Mouse (Mus musculus) brain, embryonic 14.5 days (tissue): ENCODE results near the gene Fcrlb. TPM values are rescaled to one million over a fixed set of nuclear protein-coding genes. Genes with fewer than 3 reads are reported as not detected.
"Not testable (repeated sequence)": the region's sequence is repeated elsewhere in the genome, so short reads cannot be mapped to it uniquely, and the experiment has no call there.

Experiments
- DNase-seq: peaks from one replicate; pipeline ENCODE4 v3.0.0-alpha.2; 2011; ENCODE audit warnings: low read depth
- CTCF ChIP-seq: fragments of 200-500 bp; IDR thresholded peaks from 2 replicates; pipeline ENCODE4 v1.5.1; 2012; ENCODE audit warnings: inconsistent platforms, mild to moderate bottlenecking, moderate library complexity, borderline replicate concordance; ENCODE audit not compliant: insufficient read depth, insufficient read length; ENCODE audit errors: extremely low read depth
- POLR2A ChIP-seq: fragments of 200-500 bp; IDR thresholded peaks from 2 replicates; pipeline ENCODE4 v1.6.1; 2012; ENCODE audit warnings: mild to moderate bottlenecking, inconsistent platforms, borderline replicate concordance; ENCODE audit not compliant: poor library complexity, insufficient read depth, insufficient read length, severe bottlenecking; ENCODE audit errors: extremely low read depth
- polyA plus RNA-seq: library from polyadenylated mRNA; depleted of rRNA; stranded (reverse); fragments of >200 nt; gene quantifications from 2 replicates; pipeline ENCODE4 v1.2.3, GENCODE M21; 2012; rRNA removed

Gene Fcrlb
- 0.37 and 0.44 TPM in 2 replicates for polyA plus RNA-seq

- TF ChIP-seq CTCF, result no peak
- no peak for TF ChIP-seq POLR2A
- DNase-seq, result no peak
Observed at GRCm38 (mm10) chr1:170912891-170913615, at the start of gene Fcrlb. Gene Fcrlb (minus strand): TSS chr1:170912941.

- DNase-seq, result no peak
- TF ChIP-seq CTCF (no peak), POLR2A (no peak)
Observed at GRCm38 (mm10) chr1:170962301-170962700, 49.6 kb upstream of the Fcrlb start.

GRCm38 (mm10) chr1:170961101-170961500, 48.4 kb upstream of the Fcrlb start:
- no peak for DNase-seq
- TF ChIP-seq POLR2A (no peak), CTCF (no peak)

GRCm38 (mm10) chr1:170959791-170960190, 47.0 kb upstream of the Fcrlb start:
- TF ChIP-seq POLR2A, result no peak
- TF ChIP-seq CTCF, result no peak
- DNase-seq, result no peak

- DNase-seq, result no peak
- TF ChIP-seq CTCF (no peak), POLR2A (no peak)
Observed at GRCm38 (mm10) chr1:170958225-170958624, 45.5 kb upstream of the Fcrlb start.

GRCm38 (mm10) chr1:170953192-170953591, 40.5 kb upstream of the Fcrlb start:
- DNase-seq, result no peak
- TF ChIP-seq CTCF (no peak), POLR2A (no peak)

- DNase-seq, result no peak
- TF ChIP-seq CTCF (no peak), POLR2A (no peak)
Observed at GRCm38 (mm10) chr1:170950772-170951171, 38.0 kb upstream of the Fcrlb start.

- DNase-seq, result not testable (repeated sequence)
Observed at GRCm38 (mm10) chr1:170944908-170945307, 32.2 kb upstream of the Fcrlb start.

GRCm38 (mm10) chr1:170944151-170944550, 31.4 kb upstream of the Fcrlb start:
- DNase-seq, result not testable (repeated sequence)

- no peak for TF ChIP-seq POLR2A
- TF ChIP-seq CTCF, result no peak
- DNase-seq, result no peak
Observed at GRCm38 (mm10) chr1:170939255-170939654, 26.5 kb upstream of the Fcrlb start.

- no peak for TF ChIP-seq POLR2A
- no peak for TF ChIP-seq CTCF
- no peak for DNase-seq
Observed at GRCm38 (mm10) chr1:170934383-170934782, 21.6 kb upstream of the Fcrlb start.

GRCm38 (mm10) chr1:170933940-170934339, 21.2 kb upstream of the Fcrlb start:
- TF ChIP-seq POLR2A (no peak), CTCF (no peak)
- DNase-seq, result no peak

- DNase-seq, result no peak
- TF ChIP-seq CTCF (no peak), POLR2A (no peak)
Observed at GRCm38 (mm10) chr1:170933386-170933920, 20.7 kb upstream of the Fcrlb start.

- DNase-seq, result no peak
- TF ChIP-seq POLR2A (no peak), CTCF (no peak)
Observed at GRCm38 (mm10) chr1:170932043-170932442, 19.3 kb upstream of the Fcrlb start.
